Mouse (Mus musculus) liver, embryonic 14.5 days (tissue): Measurements from ENCODE around the gene Casp7.

Source experiments
- CTCF ChIP-seq: IDR thresholded peaks from 2 replicates; pipeline ENCODE4 v1.5.1; 2016; ENCODE audit warnings: antibody characterized with exemption, low read depth, control low read depth
- EP300 ChIP-seq: IDR thresholded peaks from 2 replicates; pipeline ENCODE4 v1.6.1; 2016; ENCODE audit warnings: antibody characterized with exemption, low read depth

GRCm38 (mm10) chr19:56484630-56485375 is 87.9 kb downstream of the Casp7 start:
- TF ChIP-seq CTCF (no peak), EP300 (no peak)
